Mouse (Mus musculus): Measurements from ENCODE around the gene Idh3g.

- TF ChIP-seq CTCF (IDR thresholded peaks at IDR 0.05; ENCODE audit: control insufficient read depth, insufficient read depth, low read length) (no peak), POLR2A (IDR thresholded peaks at IDR 0.05; ENCODE audit: borderline replicate concordance, control insufficient read depth, low read depth, low read length) (no peak)
Measured at GRCm38 (mm10) chrX:73774802-73775483, 11.8 kb downstream of the Idh3g start.

Data from bone marrow, adult 2 months (tissue).